Comparison of ENCODE assay signal across 10 mouse cellular contexts in the genomic region with DNA sequence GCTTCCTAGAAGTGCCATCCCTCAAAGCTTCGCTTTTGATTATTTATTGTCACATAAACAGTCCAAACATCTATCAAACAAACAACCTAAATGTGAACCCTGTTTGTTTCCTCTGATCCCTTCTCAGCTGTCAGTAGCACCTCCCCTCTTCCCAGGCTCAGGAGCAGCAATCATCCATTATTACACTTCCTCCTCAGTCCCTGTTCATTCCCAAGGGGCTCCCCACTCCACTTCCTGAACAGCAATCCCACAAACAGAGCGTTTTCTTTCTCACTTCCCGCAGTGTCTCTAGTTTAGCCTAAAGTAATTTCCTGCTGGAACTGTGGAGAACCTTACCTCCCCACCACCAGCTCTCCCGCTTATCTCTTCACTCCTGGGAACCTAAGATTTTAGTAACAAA.
DNase-seq lines count a peak whose midpoint lies in the region; ATAC-seq and TF ChIP-seq lines count a peak whose summit lies in the region.
"Had no signal": no experiment of that assay in that cellular context is flagged by ENCODE, and none has a peak within 500 bp of the region (broad histone marks: within the 10 kb centered on the region; RNA-seq: fewer than 3 reads in every experiment).

No protein-coding gene starts in this region.

- no peaks in the 10 kb centered on the region for H3K36me3 ChIP-seq in midbrain, embryonic 14.5 days (ENCODE audit: control insufficient read depth, insufficient read depth, low read length)
- H3K36me3 ChIP-seq in midbrain, postnatal 0 days (ENCODE audit: insufficient read depth, low read length), result no peaks in the 10 kb centered on the region
- no peaks in the 10 kb centered on the region for H3K36me3 ChIP-seq in kidney, embryonic 15.5 days
- no peaks in the 10 kb centered on the region for H3K36me3 ChIP-seq in stomach, embryonic 16.5 days (ENCODE audit: control insufficient read depth, insufficient read depth, low read length)

- no peaks in the 10 kb centered on the region for H3K27me3 ChIP-seq in midbrain, embryonic 14.5 days (ENCODE audit: control insufficient read depth, insufficient read depth, low read length)
- H3K27me3 ChIP-seq in midbrain, postnatal 0 days (ENCODE audit: insufficient read depth, low read length), result no peaks in the 10 kb centered on the region
- H3K27me3 ChIP-seq in kidney, embryonic 15.5 days, result no peaks in the 10 kb centered on the region
- H3K27me3 ChIP-seq in stomach, embryonic 16.5 days (ENCODE audit: control insufficient read depth, insufficient read depth, low read length), result no peaks in the 10 kb centered on the region

- no peak overlapping the region for H3K4me2 ChIP-seq in midbrain, embryonic 14.5 days (ENCODE audit: low read length)
- H3K4me2 ChIP-seq in midbrain, postnatal 0 days (ENCODE audit: low read depth, low read length, poor library complexity, severe bottlenecking), result no peak overlapping the region
- no peak overlapping the region for H3K4me2 ChIP-seq in kidney, embryonic 15.5 days
- H3K4me2 ChIP-seq in stomach, embryonic 16.5 days (ENCODE audit: low read depth, low read length), result no peak overlapping the region

- 63% methylated on average over 4 of the region's 4 CpGs for WGBS in midbrain, embryonic 14.5 days
- WGBS in midbrain, postnatal 0 days, result 58% methylated on average over 4 of the region's 4 CpGs
- 17% methylated on average over 4 of the region's 4 CpGs for WGBS in kidney, embryonic 15.5 days
- 36% methylated on average over 4 of the region's 4 CpGs for WGBS in stomach, embryonic 16.5 days

- no peak for ATAC-seq in midbrain, embryonic 14.5 days (ENCODE audit: low FRiP score, low TSS enrichment)
- ATAC-seq in midbrain, postnatal 0 days (ENCODE audit: low FRiP score), result no peak
- ATAC-seq in kidney, embryonic 15.5 days (replicated peaks; ENCODE audit: low FRiP score), result peak; percentile 72
- ATAC-seq in stomach, embryonic 16.5 days (ENCODE audit: insufficient read depth, low FRiP score), result no peak; the same call in 1 of the 2 replicates
- no peak for ATAC-seq in activated CD4-positive, CD25-positive, alpha-beta regulatory T cell, adult 4 months
- ATAC-seq: liver, postnatal 0 days had no signal

- H3K4me1 ChIP-seq in midbrain, embryonic 14.5 days (ENCODE audit: control insufficient read depth, insufficient read depth, low read length), result peaks cover 6% of the 10 kb centered on the region
- no peaks in the 10 kb centered on the region for H3K4me1 ChIP-seq in midbrain, postnatal 0 days (ENCODE audit: insufficient read depth, low read length)
- peaks cover 43% of the 10 kb centered on the region for H3K4me1 ChIP-seq in kidney, embryonic 15.5 days
- H3K4me1 ChIP-seq in stomach, embryonic 16.5 days (ENCODE audit: control insufficient read depth, insufficient read depth, low read length), result peaks cover 11% of the 10 kb centered on the region; the same call in 1 of the 2 replicates

- no peak overlapping the region for H3K27ac ChIP-seq in midbrain, embryonic 14.5 days (replicated peaks; ENCODE audit: low read depth, low read length)
- H3K27ac ChIP-seq in midbrain, postnatal 0 days (ENCODE audit: low read depth, low read length), result no peak overlapping the region
- H3K27ac ChIP-seq in kidney, embryonic 15.5 days, result peak overlapping the region; percentile 86
- peak overlapping the region; percentile 32 for H3K27ac ChIP-seq in stomach, embryonic 16.5 days (ENCODE audit: low read length)

- peak; percentile 32 for DNase-seq in midbrain, embryonic 14.5 days
- no peak for DNase-seq in midbrain, postnatal 0 days (ENCODE audit: low spot score)
- peak; percentile 71 for DNase-seq in heart, adult 8-10 months (ENCODE audit: low spot score)
- DNase-seq in ovary, postnatal 10 days (ENCODE audit: low spot score), result no peak
- DNase-seq: cerebellum, postnatal 25 days; liver, postnatal 0 days; retina, postnatal 1 day had no signal

- H3K9me3 ChIP-seq in midbrain, embryonic 14.5 days (ENCODE audit: control insufficient read depth, low read length), result no peaks in the 10 kb centered on the region
- no peaks in the 10 kb centered on the region for H3K9me3 ChIP-seq in midbrain, postnatal 0 days (ENCODE audit: low read length)
- H3K9me3 ChIP-seq in kidney, embryonic 15.5 days (replicated peaks), result no peaks in the 10 kb centered on the region
- no peaks in the 10 kb centered on the region for H3K9me3 ChIP-seq in stomach, embryonic 16.5 days (replicated peaks; ENCODE audit: control insufficient read depth, low read length)

- H3K4me3 ChIP-seq in midbrain, embryonic 14.5 days (replicated peaks; ENCODE audit: low read depth, low read length), result no peak overlapping the region
- no peak overlapping the region for H3K4me3 ChIP-seq in midbrain, postnatal 0 days (ENCODE audit: low read depth, low read length)
- H3K4me3 ChIP-seq in kidney, embryonic 15.5 days (replicated peaks), result no peak overlapping the region
- H3K4me3 ChIP-seq in stomach, embryonic 16.5 days (replicated peaks; ENCODE audit: low read length), result no peak overlapping the region

- no peak overlapping the region for H3K9ac ChIP-seq in midbrain, embryonic 14.5 days (replicated peaks; ENCODE audit: low read length)
- H3K9ac ChIP-seq in midbrain, postnatal 0 days (replicated peaks; ENCODE audit: low read length, poor library complexity, severe bottlenecking), result no peak overlapping the region
- no peak overlapping the region for H3K9ac ChIP-seq in kidney, embryonic 15.5 days
- H3K9ac ChIP-seq in stomach, embryonic 16.5 days (ENCODE audit: low read length), result no peak overlapping the region
- H3K9ac ChIP-seq: liver, postnatal 0 days had no signal

- TF ChIP-seq CTCF in midbrain, postnatal 0 days (IDR thresholded peaks at IDR 0.05), result no peak

Comparison
In these comparisons a context has a peak if more than half of its experiments do, and no peak if none do; other contexts are left out.
1. DNase-seq: peak in midbrain, embryonic 14.5 days (single experiment) and heart, adult 8-10 months (single experiment); none in midbrain, postnatal 0 days (single experiment) and ovary, postnatal 10 days (single experiment).
2. H3K27ac ChIP-seq: peak in kidney, embryonic 15.5 days (single experiment) and stomach, embryonic 16.5 days (single experiment); none in midbrain, embryonic 14.5 days (single experiment) and midbrain, postnatal 0 days (single experiment).